Mouse (Mus musculus): ENCODE data around the gene Phf11c. TPM values are rescaled to one million over a fixed set of nuclear protein-coding genes. Genes with fewer than 3 reads are reported as not detected.
A peak's percentile ranks its signal among the peaks of the same experiment; 100 is the strongest.
"Not testable (repeated sequence)": the region's sequence is repeated elsewhere in the genome, so short reads cannot be mapped to it uniquely, and the experiment has no call there.

The Phf11c gene
- 0.23 and 0.57 TPM in 2 replicates for polyA plus RNA-seq (2015; fragmentation: Nextera tagmentation; extraction: Ambion mirVana)

- ATAC-seq (ENCODE audit: low FRiP score) = no peak
- Histone ChIP-seq H3K9me3 (replicated peaks) (no peaks in the 10 kb centered on the region), H3K27me3 (replicated peaks) (no peaks in the 10 kb centered on the region), H3K27ac (replicated peaks) (no peak within 1 kb of the TSS), H3K4me3 (replicated peaks) (no peak within 1 kb of the TSS), H3K36me3 (no peaks in the 10 kb centered on the region), H3K4me1 (no peaks in the 10 kb centered on the region), H3K9ac (replicated peaks) (no peak within 1 kb of the TSS), H3K4me2 (no peak within 1 kb of the TSS)
- 91% methylated on average over 3 of the region's 3 CpGs for WGBS
Observed at GRCm38 (mm10) chr14:59395281-59395680, at the start of gene Phf11c. Gene Phf11c (minus strand): TSS chr14:59395381.

GRCm38 (mm10) chr14:59441472-59441805 lies 46.3 kb upstream of the Phf11c start:
- no peaks in the 10 kb centered on the region for H3K27me3 ChIP-seq (replicated peaks)
- no peaks in the 10 kb centered on the region for H3K36me3 ChIP-seq
- ATAC-seq (ENCODE audit: low FRiP score) = no peak
- H3K4me1 ChIP-seq = peaks cover 13% of the 10 kb centered on the region
- H3K9ac ChIP-seq (replicated peaks) = peak overlapping the region; percentile 85
- no peaks in the 10 kb centered on the region for H3K9me3 ChIP-seq (replicated peaks)
- peak overlapping the region; percentile 81 for H3K4me2 ChIP-seq
- peak overlapping the region; percentile 87; the same call in 1 of the 2 replicates for H3K27ac ChIP-seq (replicated peaks)
- H3K4me3 ChIP-seq (replicated peaks) = peak overlapping the region; percentile 96
- WGBS = 11% methylated on average over 6 of the region's 6 CpGs

GRCm38 (mm10) chr14:59440558-59441471 lies 45.6 kb upstream of the Phf11c start, which contains the start of the genes Setdb2 and Cab39l:
Gene Setdb2 (minus strand): TSS chr14:59440884.
Gene Cab39l (plus strand): TSS chr14:59440972.
- Histone ChIP-seq H3K4me1 (peaks cover 13% of the 10 kb centered on the region), H3K9ac (replicated peaks) (peak within 1 kb of the TSS; percentile 85), H3K9me3 (replicated peaks) (no peaks in the 10 kb centered on the region), H3K4me3 (replicated peaks) (peak within 1 kb of the TSS; percentile 96), H3K27ac (replicated peaks) (peak within 1 kb of the TSS; percentile 87), H3K4me2 (peak within 1 kb of the TSS; percentile 81), H3K27me3 (replicated peaks) (no peaks in the 10 kb centered on the region), H3K36me3 (no peaks in the 10 kb centered on the region)
- under 1% methylated on average over 66 of the region's 66 CpGs for WGBS
- ATAC-seq (ENCODE audit: low FRiP score) = peak; percentile 100

DNA sequence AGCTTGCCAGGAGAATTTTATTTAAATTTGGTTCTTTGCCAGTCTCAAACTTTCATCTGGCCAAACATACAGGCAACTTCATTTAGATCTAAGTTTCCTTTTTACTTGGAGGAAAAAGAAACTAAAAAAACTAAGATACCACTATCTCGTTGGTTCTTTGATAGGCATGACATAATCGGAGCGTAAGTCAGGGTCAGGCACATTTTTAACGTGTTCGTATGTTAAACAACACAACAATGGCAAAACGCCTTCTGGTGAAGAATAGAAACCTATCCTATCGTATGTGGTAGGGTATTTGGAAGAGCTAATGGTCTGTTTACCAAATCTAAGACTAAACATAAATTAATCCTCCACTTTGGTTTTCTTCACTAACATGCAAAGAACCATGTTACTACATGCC lies 44.9 kb upstream of the Phf11c start:
- ATAC-seq (ENCODE audit: low FRiP score) = no peak
- peak overlapping the region; percentile 81 for H3K4me2 ChIP-seq
- WGBS = 18% methylated on average over 7 of the region's 7 CpGs
- H3K27me3 ChIP-seq (replicated peaks) = no peaks in the 10 kb centered on the region
- no peak overlapping the region for H3K27ac ChIP-seq (replicated peaks)
- H3K4me1 ChIP-seq = peaks cover 13% of the 10 kb centered on the region
- no peaks in the 10 kb centered on the region for H3K9me3 ChIP-seq (replicated peaks)
- H3K4me3 ChIP-seq (replicated peaks) = peak overlapping the region; percentile 96
- no peaks in the 10 kb centered on the region for H3K36me3 ChIP-seq
- H3K9ac ChIP-seq (replicated peaks) = peak overlapping the region; percentile 85

DNA sequence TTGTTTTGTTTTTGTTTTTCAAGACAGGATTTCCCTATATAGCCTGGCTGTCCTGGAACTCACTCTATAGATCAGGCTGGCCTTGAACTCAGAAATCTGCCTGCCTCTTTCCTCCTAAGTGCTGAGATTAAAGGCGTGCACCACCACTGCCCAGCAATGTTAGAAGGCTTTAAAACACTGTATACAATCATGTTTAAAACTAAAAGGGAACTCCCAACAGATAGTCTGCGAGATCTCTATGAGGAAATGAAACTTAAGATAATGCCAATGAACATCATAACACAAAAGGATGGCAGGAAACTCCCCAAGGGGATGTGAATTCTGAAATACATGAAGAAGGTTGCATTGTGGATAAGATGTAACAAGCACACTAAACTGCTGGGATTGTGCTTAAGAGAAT lies 43.3 kb upstream of the Phf11c start:
- no peak overlapping the region for H3K4me3 ChIP-seq (replicated peaks)
- H3K4me1 ChIP-seq = peaks cover 13% of the 10 kb centered on the region
- H3K9ac ChIP-seq (replicated peaks) = no peak overlapping the region
- ATAC-seq (ENCODE audit: low FRiP score) = no peak
- WGBS = 91% methylated on average over 2 of the region's 2 CpGs
- no peak overlapping the region for H3K4me2 ChIP-seq
- no peak overlapping the region for H3K27ac ChIP-seq (replicated peaks)
- H3K27me3 ChIP-seq (replicated peaks) = no peaks in the 10 kb centered on the region
- no peaks in the 10 kb centered on the region for H3K9me3 ChIP-seq (replicated peaks)
- H3K36me3 ChIP-seq = no peaks in the 10 kb centered on the region

- ATAC-seq (ENCODE audit: low FRiP score) = no peak
- Histone ChIP-seq H3K9me3 (replicated peaks) (no peaks in the 10 kb centered on the region), H3K27ac (replicated peaks) (no peak overlapping the region), H3K4me1 (peaks cover 13% of the 10 kb centered on the region), H3K36me3 (no peaks in the 10 kb centered on the region), H3K4me3 (replicated peaks) (no peak overlapping the region), H3K4me2 (no peak overlapping the region), H3K9ac (replicated peaks) (no peak overlapping the region), H3K27me3 (replicated peaks) (no peaks in the 10 kb centered on the region)
- WGBS = 89% methylated on average over 3 of the region's 3 CpGs
Observed at GRCm38 (mm10) chr14:59437398-59437797, 42.2 kb upstream of the Phf11c start.

DNA sequence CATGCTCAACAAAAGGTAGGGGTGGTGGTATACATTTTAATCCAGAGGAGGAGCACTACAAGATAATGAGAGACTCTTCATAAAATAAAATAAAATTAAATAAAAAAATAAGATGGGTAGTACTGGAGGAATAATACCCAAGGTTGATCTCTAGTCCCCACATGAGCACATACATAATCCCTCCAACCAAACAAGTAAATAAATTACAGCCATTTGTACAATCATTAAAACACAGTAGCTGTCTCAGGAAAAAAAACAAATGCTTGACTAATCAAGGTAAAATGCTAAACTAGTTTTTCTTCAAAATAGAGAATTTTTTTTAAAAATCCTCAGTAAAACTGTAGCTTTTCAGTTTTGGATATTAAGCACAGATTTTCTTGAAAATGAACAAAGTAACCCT lies 40.0 kb upstream of the Phf11c start:
- H3K27me3 ChIP-seq (replicated peaks) = no peaks in the 10 kb centered on the region
- no peak overlapping the region for H3K4me3 ChIP-seq (replicated peaks)
- peaks cover 8% of the 10 kb centered on the region for H3K4me1 ChIP-seq
- no peak overlapping the region for H3K9ac ChIP-seq (replicated peaks)
- no peaks in the 10 kb centered on the region for H3K9me3 ChIP-seq (replicated peaks)
- no peak overlapping the region for H3K27ac ChIP-seq (replicated peaks)
- no peaks in the 10 kb centered on the region for H3K36me3 ChIP-seq
- H3K4me2 ChIP-seq = no peak overlapping the region
- ATAC-seq (ENCODE audit: low FRiP score) = no peak

GRCm38 (mm10) chr14:59433902-59434301 lies 38.7 kb upstream of the Phf11c start:
- H3K4me1 ChIP-seq = no peaks in the 10 kb centered on the region
- H3K9me3 ChIP-seq (replicated peaks) = no peaks in the 10 kb centered on the region
- H3K36me3 ChIP-seq = no peaks in the 10 kb centered on the region
- no peak for ATAC-seq (ENCODE audit: low FRiP score)
- no peak overlapping the region for H3K4me2 ChIP-seq
- H3K9ac ChIP-seq (replicated peaks) = no peak overlapping the region
- no peak overlapping the region for H3K27ac ChIP-seq (replicated peaks)
- 66% methylated on average over 2 of the region's 2 CpGs for WGBS
- no peaks in the 10 kb centered on the region for H3K27me3 ChIP-seq (replicated peaks)
- H3K4me3 ChIP-seq (replicated peaks) = no peak overlapping the region

- no peaks in the 10 kb centered on the region for H3K9me3 ChIP-seq (replicated peaks)
- no peak overlapping the region for H3K4me2 ChIP-seq
- H3K27me3 ChIP-seq (replicated peaks) = no peaks in the 10 kb centered on the region
- H3K4me1 ChIP-seq = no peaks in the 10 kb centered on the region
- no peak overlapping the region for H3K9ac ChIP-seq (replicated peaks)
- H3K4me3 ChIP-seq (replicated peaks) = no peak overlapping the region
- 90% methylated on average over 1 of the region's 1 CpGs for WGBS
- H3K27ac ChIP-seq (replicated peaks) = no peak overlapping the region
- H3K36me3 ChIP-seq = no peaks in the 10 kb centered on the region
- ATAC-seq (ENCODE audit: low FRiP score) = no peak
Observed at GRCm38 (mm10) chr14:59430556-59430955, 35.4 kb upstream of the Phf11c start.

GRCm38 (mm10) chr14:59422912-59423663 lies 27.9 kb upstream of the Phf11c start:
- H3K9ac ChIP-seq (replicated peaks) = no peak overlapping the region
- no peaks in the 10 kb centered on the region for H3K9me3 ChIP-seq (replicated peaks)
- no peak overlapping the region for H3K4me2 ChIP-seq
- 93% methylated on average over 11 of the region's 11 CpGs for WGBS
- ATAC-seq (ENCODE audit: low FRiP score) = no peak
- no peaks in the 10 kb centered on the region for H3K4me1 ChIP-seq
- H3K27me3 ChIP-seq (replicated peaks) = no peaks in the 10 kb centered on the region
- H3K36me3 ChIP-seq = no peaks in the 10 kb centered on the region
- H3K4me3 ChIP-seq (replicated peaks) = no peak overlapping the region
- H3K27ac ChIP-seq (replicated peaks) = no peak overlapping the region

- Histone ChIP-seq H3K36me3 (no peaks in the 10 kb centered on the region), H3K9me3 (replicated peaks) (no peaks in the 10 kb centered on the region), H3K4me1 (no peaks in the 10 kb centered on the region), H3K9ac (replicated peaks) (no peak overlapping the region), H3K4me3 (replicated peaks) (no peak overlapping the region), H3K27ac (replicated peaks) (no peak overlapping the region), H3K27me3 (replicated peaks) (no peaks in the 10 kb centered on the region), H3K4me2 (no peak overlapping the region)
- no peak for ATAC-seq (ENCODE audit: low FRiP score)
- WGBS = 91% methylated on average over 4 of the region's 4 CpGs
Observed at GRCm38 (mm10) chr14:59418171-59418570, 23.0 kb upstream of the Phf11c start.

GRCm38 (mm10) chr14:59414979-59415378 lies 19.8 kb upstream of the Phf11c start:
- H3K9ac ChIP-seq (replicated peaks); H3K4me2 ChIP-seq; H3K4me3 ChIP-seq (replicated peaks); H3K9me3 ChIP-seq (replicated peaks); ATAC-seq (ENCODE audit: low FRiP score); H3K4me1 ChIP-seq; H3K36me3 ChIP-seq; H3K27me3 ChIP-seq (replicated peaks); H3K27ac ChIP-seq (replicated peaks): not testable (repeated sequence)
- WGBS = 97% methylated on average over 2 of the region's 2 CpGs
